Mouse (Mus musculus) macrophage (primary cell): ENCODE data around the gene Ipo5. TPM values are rescaled to one million over a fixed set of nuclear protein-coding genes. Genes with fewer than 3 reads are reported as not detected.

Experiments
- H3K27ac ChIP-seq: fragments of 350-480 bp; formaldehyde crosslinking; 2 replicates; pipeline ENCODE4 v1.9.0; 2021
- H3K36me3 ChIP-seq: fragments of 350-480 bp; formaldehyde crosslinking; 2 replicates; pipeline ENCODE4 v1.9.0; 2021; ENCODE audit errors: inconsistent target
- H3K4me3 ChIP-seq: fragments of 350-480 bp; formaldehyde crosslinking; 2 replicates; pipeline ENCODE4 v1.9.0; 2021; ENCODE audit errors: inconsistent target
- H3K79me2 ChIP-seq: fragments of 350-480 bp; formaldehyde crosslinking; 2 replicates; pipeline ENCODE4 v1.9.0; 2021; ENCODE audit errors: inconsistent target
- WGBS: methylation state at CpG from one replicate; pipeline ENCODE4 v1.1.7; 2026; ENCODE audit warnings: inconsistent platforms; ENCODE audit not compliant: missing documents; 5-methylcytosine and 5-hydroxymethylcytosine counted together
- polyA plus RNA-seq: library from polyadenylated mRNA; stranded (reverse); fragments of 250-400 nt; gene quantifications from 3 replicates; pipeline ENCODE4 v1.2.4, GENCODE M21; 2018; ENCODE audit warnings: inconsistent platforms

The Ipo5 gene
- polyA plus RNA-seq, 1 experiment from 2014 or later: 133 TPM

GRCm38 (mm10) chr14:120947104-120947503, 36.1 kb downstream of the Ipo5 start:
- no peaks in the 10 kb centered on the region for H3K79me2 ChIP-seq
- peaks cover 60% of the 10 kb centered on the region for H3K36me3 ChIP-seq
- H3K27ac ChIP-seq: no peak overlapping the region
- no peak overlapping the region for H3K4me3 ChIP-seq
- WGBS: 93% methylated on average over 8 of the region's 8 CpGs

DNA sequence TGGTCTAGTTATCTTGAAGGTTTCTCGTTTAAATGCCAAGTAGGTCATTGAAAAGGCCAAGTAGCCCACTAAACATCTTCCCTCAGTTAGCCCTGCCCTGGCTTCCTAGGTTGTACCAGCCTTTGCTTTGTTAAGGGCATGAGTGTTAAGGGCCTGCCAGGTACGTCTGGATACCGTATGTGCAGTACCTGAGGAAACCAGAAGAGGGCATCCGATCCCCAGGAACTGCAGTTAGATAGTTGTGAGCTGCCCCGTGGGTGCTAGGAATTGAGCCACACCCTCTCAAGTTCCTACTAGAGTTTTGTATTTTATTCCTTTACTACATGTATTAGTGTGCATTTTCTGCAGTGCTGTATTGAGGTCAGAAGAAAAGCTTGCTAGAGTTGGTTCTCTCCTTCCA, 38.0 kb downstream of the Ipo5 start:
- peaks cover 43% of the 10 kb centered on the region for H3K36me3 ChIP-seq
- H3K79me2 ChIP-seq: no peaks in the 10 kb centered on the region
- WGBS: 90% methylated on average over 5 of the region's 5 CpGs
- H3K27ac ChIP-seq: no peak overlapping the region
- H3K4me3 ChIP-seq: no peak overlapping the region

GRCm38 (mm10) chr14:120950068-120950467, 39.0 kb downstream of the Ipo5 start:
- H3K27ac ChIP-seq: no peak overlapping the region
- H3K36me3 ChIP-seq: peaks cover 32% of the 10 kb centered on the region; the same call in 1 of the 2 replicates
- 100% methylated on average over 2 of the region's 2 CpGs for WGBS
- no peak overlapping the region for H3K4me3 ChIP-seq
- H3K79me2 ChIP-seq: no peaks in the 10 kb centered on the region

DNA sequence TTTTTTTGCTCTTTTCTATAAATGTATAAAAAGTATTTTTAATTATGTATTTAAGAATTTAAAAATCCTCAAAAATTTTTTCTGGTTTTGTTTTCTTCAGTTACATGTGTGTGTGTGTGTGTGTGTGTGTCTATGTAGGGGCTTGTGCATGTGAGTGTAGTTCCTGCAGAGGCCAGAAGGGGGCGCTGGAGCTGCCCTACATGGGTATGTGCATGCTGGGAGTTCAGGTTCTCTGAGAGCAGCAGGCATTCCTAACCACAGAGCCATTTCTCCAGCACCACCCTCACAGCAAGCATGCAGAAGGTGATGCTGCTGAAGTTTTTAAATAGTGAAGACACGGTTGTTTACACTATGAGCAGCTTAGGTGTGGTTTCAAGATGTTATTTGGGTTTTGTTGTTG, 41.4 kb downstream of the Ipo5 start:
- no peak overlapping the region for H3K4me3 ChIP-seq
- H3K36me3 ChIP-seq: peaks cover 9% of the 10 kb centered on the region; the same call in 1 of the 2 replicates
- 57% methylated on average over 2 of the region's 2 CpGs for WGBS
- H3K27ac ChIP-seq: no peak overlapping the region
- no peaks in the 10 kb centered on the region for H3K79me2 ChIP-seq

GRCm38 (mm10) chr14:120960551-120960950, 49.5 kb downstream of the Ipo5 start:
- Histone ChIP-seq H3K79me2 (no peaks in the 10 kb centered on the region), H3K4me3 (no peak overlapping the region), H3K27ac (no peak overlapping the region), H3K36me3 (no peaks in the 10 kb centered on the region)
- WGBS: 81% methylated on average over 7 of the region's 8 CpGs

GRCm38 (mm10) chr14:120960991-120961390, 50.0 kb downstream of the Ipo5 start:
- Histone ChIP-seq H3K4me3 (no peak overlapping the region), H3K79me2 (no peaks in the 10 kb centered on the region), H3K27ac (no peak overlapping the region), H3K36me3 (no peaks in the 10 kb centered on the region)
- 80% methylated on average over 5 of the region's 5 CpGs for WGBS

GRCm38 (mm10) chr14:120967072-120967471, 56.0 kb downstream of the Ipo5 start:
- no peak overlapping the region for H3K27ac ChIP-seq
- H3K36me3 ChIP-seq: no peaks in the 10 kb centered on the region
- WGBS: 34% methylated on average over 6 of the region's 6 CpGs
- no peak overlapping the region for H3K4me3 ChIP-seq
- H3K79me2 ChIP-seq: no peaks in the 10 kb centered on the region

- 85% methylated on average over 2 of the region's 4 CpGs for WGBS
- Histone ChIP-seq H3K36me3 (no peaks in the 10 kb centered on the region), H3K79me2 (no peaks in the 10 kb centered on the region), H3K27ac (no peak overlapping the region), H3K4me3 (no peak overlapping the region)
Observed at GRCm38 (mm10) chr14:120968723-120969122, 57.7 kb downstream of the Ipo5 start.

DNA sequence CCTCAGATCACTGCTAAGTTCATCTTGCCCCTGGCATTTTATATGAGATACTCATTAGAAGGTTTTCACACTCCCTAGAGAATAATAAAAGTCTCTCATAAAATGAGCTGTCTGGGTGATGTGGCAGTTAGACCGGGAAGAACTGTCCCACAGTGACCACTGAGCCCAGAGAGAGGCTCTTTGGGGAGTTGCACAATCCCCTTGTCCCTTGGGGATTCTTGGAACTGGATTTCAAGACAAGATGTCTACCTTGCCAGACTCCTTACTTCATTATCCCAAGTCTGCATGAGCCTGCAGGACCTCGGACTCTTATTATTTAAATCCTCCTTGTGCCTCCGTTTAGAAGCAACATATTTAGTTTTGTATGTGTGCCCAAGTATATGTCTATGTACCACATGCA, 58.6 kb downstream of the Ipo5 start:
- WGBS: 88% methylated on average over 3 of the region's 3 CpGs

GRCm38 (mm10) chr14:120970637-120971036, 59.6 kb downstream of the Ipo5 start:
- no peaks in the 10 kb centered on the region for H3K36me3 ChIP-seq
- WGBS: 82% methylated on average over 8 of the region's 8 CpGs
- H3K79me2 ChIP-seq: no peaks in the 10 kb centered on the region
- H3K4me3 ChIP-seq: no peak overlapping the region
- H3K27ac ChIP-seq: no peak overlapping the region

More for the DNA sequence above, 58.6 kb downstream of the Ipo5 start:
- Histone ChIP-seq H3K4me3 (no peak overlapping the region), H3K79me2 (no peaks in the 10 kb centered on the region), H3K36me3 (no peaks in the 10 kb centered on the region), H3K27ac (no peak overlapping the region)

DNA sequence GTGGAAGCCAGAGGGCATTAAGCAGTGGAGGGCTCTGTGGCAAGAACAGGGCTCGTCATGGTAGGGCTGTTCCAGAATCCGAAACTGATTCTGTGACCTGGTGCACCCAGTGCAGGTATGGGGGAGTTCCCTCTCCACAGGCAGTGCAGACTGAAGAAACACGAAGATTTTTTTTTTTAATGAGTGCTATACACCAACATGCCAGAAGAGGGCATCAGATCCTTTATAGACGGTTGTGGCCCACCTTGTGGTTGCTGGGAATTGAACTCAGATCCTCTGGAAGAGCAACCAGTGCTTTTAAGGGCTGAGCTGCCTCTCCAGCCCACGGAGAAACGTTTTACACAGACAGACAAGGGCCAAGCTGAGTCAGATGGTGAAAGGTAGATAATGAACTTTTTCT, 60.3 kb downstream of the Ipo5 start:
- Histone ChIP-seq H3K36me3 (no peaks in the 10 kb centered on the region), H3K79me2 (no peaks in the 10 kb centered on the region), H3K4me3 (no peak overlapping the region), H3K27ac (no peak overlapping the region)
- 69% methylated on average over 6 of the region's 6 CpGs for WGBS

- no peak overlapping the region for H3K4me3 ChIP-seq
- no peaks in the 10 kb centered on the region for H3K79me2 ChIP-seq
- 76% methylated on average over 3 of the region's 3 CpGs for WGBS
- H3K36me3 ChIP-seq: no peaks in the 10 kb centered on the region
- H3K27ac ChIP-seq: no peak overlapping the region
Observed at GRCm38 (mm10) chr14:120979559-120979958, 68.5 kb downstream of the Ipo5 start.

GRCm38 (mm10) chr14:120989126-120989525, 78.1 kb downstream of the Ipo5 start:
- Histone ChIP-seq H3K4me3 (no peak overlapping the region), H3K27ac (no peak overlapping the region), H3K36me3 (no peaks in the 10 kb centered on the region), H3K79me2 (no peaks in the 10 kb centered on the region)
- 76% methylated on average over 6 of the region's 6 CpGs for WGBS
